Mouse (Mus musculus): ENCODE results near the gene Plvap. TPM values are rescaled to one million over a fixed set of nuclear protein-coding genes. Genes with fewer than 3 reads are reported as not detected.

Plvap gene
- total RNA-seq (2014; rRNA removed) (8.0 and 8.3 TPM in 2 replicates), polyA plus RNA-seq (2015; fragmentation: Nextera tagmentation; extraction: Ambion mirVana) (10.2 and 15.3 TPM in 2 replicates)

DNA sequence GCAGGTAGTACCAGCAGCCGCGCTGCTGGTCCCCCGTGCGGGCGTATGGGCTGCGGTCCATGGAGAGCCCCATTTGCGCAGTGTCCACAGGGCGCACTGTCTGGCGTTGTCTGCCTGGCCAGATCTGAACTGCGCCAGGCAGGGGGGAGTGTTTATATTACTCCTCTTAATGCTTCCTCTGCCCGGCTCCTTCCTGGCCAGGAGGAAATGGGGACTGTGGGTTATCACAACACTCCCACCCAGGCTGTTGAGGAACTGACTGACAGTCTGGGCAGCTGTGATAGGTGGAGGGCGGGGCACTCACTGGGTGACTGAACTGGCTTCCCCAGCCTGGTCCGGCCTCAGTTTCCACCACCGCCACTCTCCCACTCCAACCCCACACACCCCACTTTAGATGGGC lies at the start of gene Plvap:
TSS of gene Plvap (minus strand) at position 109 of the 400 bp plus-strand sequence.
- 0 out of 2 replicates have a peak, but pooled peaks cover 5% of the 10 kb centered on the region for H3K4me1 ChIP-seq (ENCODE audit: insufficient read depth, low read length)
- no peak for DNase-seq (ENCODE audit: low spot score)
- ATAC-seq: no peak
- no peak within 1 kb of the TSS for H3K9ac ChIP-seq (replicated peaks; ENCODE audit: low read length)
- no peak within 1 kb of the TSS for H3K27ac ChIP-seq
- no peak within 1 kb of the TSS for H3K4me2 ChIP-seq (ENCODE audit: low read depth, low read length)
- H3K9me3 ChIP-seq (ENCODE audit: low read length): no peaks in the 10 kb centered on the region
- H3K36me3 ChIP-seq (ENCODE audit: insufficient read depth, low read length): no peaks in the 10 kb centered on the region
- H3K27me3 ChIP-seq (ENCODE audit: insufficient read depth, low read length): peaks cover 20% of the 10 kb centered on the region
- WGBS: 69% methylated on average over 14 of the region's 14 CpGs
- H3K4me3 ChIP-seq (ENCODE audit: low read length): no peak within 1 kb of the TSS
- no peak for TF ChIP-seq CTCF (IDR thresholded peaks at IDR 0.05; ENCODE audit: low read depth)

DNA sequence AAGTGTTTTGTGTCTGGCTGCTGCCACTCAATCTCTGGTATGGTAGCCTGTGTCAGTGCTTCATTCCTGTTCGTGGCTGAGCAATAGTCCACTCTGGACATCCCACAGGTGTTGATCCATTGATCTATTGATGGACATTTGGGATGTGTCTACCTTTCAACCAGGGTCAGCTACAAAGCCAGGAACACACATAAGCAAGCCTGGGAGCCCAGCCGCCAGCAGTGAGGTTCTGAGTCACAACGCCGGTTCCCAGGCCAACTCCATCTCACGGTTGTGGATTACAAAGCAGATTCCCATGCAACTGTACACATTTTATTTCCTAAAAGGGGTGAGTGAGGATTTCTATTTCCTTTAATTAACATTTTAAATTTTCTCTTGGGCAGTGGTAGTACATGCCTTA lies 49.2 kb upstream of the Plvap start:
- H3K36me3 ChIP-seq (ENCODE audit: insufficient read depth, low read length): no peaks in the 10 kb centered on the region
- no peak for TF ChIP-seq CTCF (IDR thresholded peaks at IDR 0.05; ENCODE audit: low read depth)
- no peak overlapping the region for H3K4me2 ChIP-seq (ENCODE audit: low read depth, low read length)
- H3K27me3 ChIP-seq (ENCODE audit: insufficient read depth, low read length): peaks cover 60% of the 10 kb centered on the region
- no peak overlapping the region for H3K9ac ChIP-seq (replicated peaks; ENCODE audit: low read length)
- no peak overlapping the region for H3K4me3 ChIP-seq (ENCODE audit: low read length)
- 0 out of 2 replicates have a peak, but pooled peaks cover 2% of the 10 kb centered on the region for H3K4me1 ChIP-seq (ENCODE audit: insufficient read depth, low read length)
- no peak for ATAC-seq
- no peak for DNase-seq (ENCODE audit: low spot score)
- H3K9me3 ChIP-seq (ENCODE audit: low read length): no peaks in the 10 kb centered on the region
- 84% methylated on average over 5 of the region's 5 CpGs for WGBS
- H3K27ac ChIP-seq: no peak overlapping the region

DNA sequence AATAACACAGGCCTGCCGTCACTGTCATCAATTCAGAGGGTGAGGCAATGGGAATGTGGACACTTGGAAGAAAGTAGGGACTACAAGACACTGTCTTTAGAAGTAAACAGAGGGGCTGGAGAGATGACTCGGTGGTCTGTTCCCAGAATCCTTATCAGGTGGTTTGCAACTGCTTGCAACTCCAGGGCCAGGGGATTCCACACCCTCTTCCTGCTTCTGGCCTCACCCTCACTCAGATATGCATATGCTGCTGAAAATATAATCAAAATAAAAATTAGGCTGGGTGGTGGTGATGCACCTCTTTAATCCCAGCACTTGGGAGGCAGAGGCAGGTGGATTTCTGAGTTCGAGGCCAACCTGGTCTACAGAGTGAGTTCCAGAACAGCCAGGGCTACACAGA lies 48.5 kb upstream of the Plvap start:
- no peak overlapping the region for H3K4me3 ChIP-seq (ENCODE audit: low read length)
- 0 out of 2 replicates have a peak, but pooled peaks cover 2% of the 10 kb centered on the region for H3K4me1 ChIP-seq (ENCODE audit: insufficient read depth, low read length)
- ATAC-seq (no peak), DNase-seq (ENCODE audit: low spot score) (no peak)
- H3K4me2 ChIP-seq (ENCODE audit: low read depth, low read length): no peak overlapping the region
- no peak overlapping the region for H3K27ac ChIP-seq
- H3K9me3 ChIP-seq (ENCODE audit: low read length): no peaks in the 10 kb centered on the region
- no peaks in the 10 kb centered on the region for H3K36me3 ChIP-seq (ENCODE audit: insufficient read depth, low read length)
- peaks cover 61% of the 10 kb centered on the region for H3K27me3 ChIP-seq (ENCODE audit: insufficient read depth, low read length)
- WGBS: 80% methylated on average over 3 of the region's 3 CpGs
- no peak for TF ChIP-seq CTCF (IDR thresholded peaks at IDR 0.05; ENCODE audit: low read depth)
- H3K9ac ChIP-seq (replicated peaks; ENCODE audit: low read length): no peak overlapping the region

DNA sequence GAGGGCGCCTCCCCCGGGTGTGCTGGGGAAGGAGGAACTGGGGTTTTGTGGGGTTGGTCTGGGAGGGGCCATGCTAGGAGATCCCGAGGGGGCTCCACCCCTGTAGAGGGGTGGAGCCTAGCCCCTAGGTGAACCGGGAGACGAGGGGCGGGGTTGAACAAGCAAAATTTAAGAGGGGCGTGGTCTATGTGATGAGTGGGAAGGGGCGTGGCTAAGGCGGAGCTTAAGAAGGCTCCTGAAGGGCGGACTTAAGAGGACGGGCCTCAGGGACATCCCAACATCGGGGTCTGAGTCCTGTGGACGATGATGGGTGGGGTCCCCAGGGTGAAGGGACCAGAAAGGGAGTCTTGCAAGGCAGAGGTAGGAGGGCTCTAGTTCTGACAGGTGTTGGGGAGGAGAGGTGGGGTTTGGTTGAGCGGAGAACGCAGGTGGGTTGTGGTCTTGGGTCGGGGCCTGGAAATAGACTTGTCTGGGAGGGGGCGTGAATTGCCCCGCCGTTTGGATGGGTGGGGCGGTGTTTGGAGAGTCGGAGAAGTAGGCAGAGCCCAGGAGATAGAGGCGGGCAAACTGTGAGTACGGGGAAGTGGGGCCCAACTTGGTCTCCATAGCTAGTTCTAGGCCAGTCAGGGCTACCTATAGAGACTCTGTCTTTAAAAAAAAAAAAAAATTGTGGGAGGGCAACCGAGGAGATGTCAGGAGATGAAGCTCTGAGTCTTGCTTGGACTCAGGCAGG lies 47.6 kb upstream of the Plvap start:
- Histone ChIP-seq H3K27me3 (ENCODE audit: insufficient read depth, low read length) (peaks cover 61% of the 10 kb centered on the region), H3K27ac (no peak overlapping the region), H3K4me1 (ENCODE audit: insufficient read depth, low read length) (0 out of 2 replicates have a peak, but pooled peaks cover 2% of the 10 kb centered on the region), H3K4me2 (ENCODE audit: low read depth, low read length) (peak overlapping the region; percentile 49), H3K9me3 (ENCODE audit: low read length) (no peaks in the 10 kb centered on the region), H3K4me3 (ENCODE audit: low read length) (peak overlapping the region; percentile 18), H3K36me3 (ENCODE audit: insufficient read depth, low read length) (no peaks in the 10 kb centered on the region), H3K9ac (replicated peaks; ENCODE audit: low read length) (no peak overlapping the region)
- 3% methylated on average over 24 of the region's 24 CpGs for WGBS
- DNase-seq (ENCODE audit: low spot score) (peak; percentile 41), ATAC-seq (peak; percentile 30; the same call in 1 of the 2 replicates)
- TF ChIP-seq CTCF (IDR thresholded peaks at IDR 0.05; ENCODE audit: low read depth): no peak

DNA sequence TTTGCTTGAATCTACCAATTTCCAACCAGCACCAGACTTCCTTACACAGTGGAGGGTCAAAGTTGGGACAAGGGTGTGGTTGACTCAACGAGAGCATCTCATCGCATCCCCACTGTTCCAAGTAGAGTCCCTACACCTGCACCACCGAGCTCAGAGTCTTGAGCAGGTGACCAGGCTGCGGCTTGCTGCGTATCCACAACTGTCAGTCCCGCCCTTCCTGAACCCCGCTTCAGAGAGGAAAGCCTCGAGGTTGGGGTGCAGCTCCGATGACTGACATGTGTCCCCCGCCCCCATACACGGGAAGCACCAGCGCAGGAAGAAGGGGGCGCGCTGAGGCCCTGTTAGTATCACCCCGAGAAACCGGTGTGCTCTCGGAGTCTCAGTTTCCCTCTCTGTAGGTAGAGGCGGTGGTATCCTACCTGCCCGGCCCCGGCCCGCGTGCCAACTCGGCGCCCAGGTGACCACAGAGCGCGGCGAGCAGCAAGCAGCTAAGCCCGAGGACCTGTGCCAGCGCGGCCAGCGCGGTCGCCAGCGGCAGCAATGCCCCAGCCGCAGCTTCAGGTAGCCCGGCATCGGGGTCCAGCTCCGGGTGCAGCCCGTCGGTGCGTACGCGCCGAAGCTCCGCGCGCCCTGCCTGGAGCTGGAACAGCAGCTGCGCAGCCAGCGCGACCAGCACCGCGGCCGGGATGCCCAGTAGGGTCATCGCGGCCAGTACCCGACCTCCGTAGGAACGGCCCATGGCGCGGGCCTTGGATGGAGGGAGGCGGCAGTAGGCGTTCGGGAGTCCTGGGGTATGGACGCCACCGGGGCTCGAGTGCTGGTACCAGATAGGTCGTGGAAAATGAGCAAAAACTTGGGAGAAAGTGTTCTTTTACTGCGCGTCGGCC lies 46.8 kb upstream of the Plvap start, which contains the start of gene Tmem221:
TSS of gene Tmem221 (minus strand) at position 801 of the 887 bp plus-strand sequence.
- H3K27me3 ChIP-seq (ENCODE audit: insufficient read depth, low read length): peaks cover 61% of the 10 kb centered on the region
- no peaks in the 10 kb centered on the region for H3K36me3 ChIP-seq (ENCODE audit: insufficient read depth, low read length)
- H3K4me2 ChIP-seq (ENCODE audit: low read depth, low read length): peak within 1 kb of the TSS; percentile 49
- TF ChIP-seq CTCF (IDR thresholded peaks at IDR 0.05; ENCODE audit: low read depth): no peak
- 0 out of 2 replicates have a peak, but pooled peaks cover 2% of the 10 kb centered on the region for H3K4me1 ChIP-seq (ENCODE audit: insufficient read depth, low read length)
- no peaks in the 10 kb centered on the region for H3K9me3 ChIP-seq (ENCODE audit: low read length)
- H3K4me3 ChIP-seq (ENCODE audit: low read length): peak within 1 kb of the TSS; percentile 18
- H3K27ac ChIP-seq: no peak within 1 kb of the TSS
- ATAC-seq: no peak
- no peak within 1 kb of the TSS for H3K9ac ChIP-seq (replicated peaks; ENCODE audit: low read length)
- WGBS: 5% methylated on average over 70 of the region's 70 CpGs
- no peak for DNase-seq (ENCODE audit: low spot score)

DNA sequence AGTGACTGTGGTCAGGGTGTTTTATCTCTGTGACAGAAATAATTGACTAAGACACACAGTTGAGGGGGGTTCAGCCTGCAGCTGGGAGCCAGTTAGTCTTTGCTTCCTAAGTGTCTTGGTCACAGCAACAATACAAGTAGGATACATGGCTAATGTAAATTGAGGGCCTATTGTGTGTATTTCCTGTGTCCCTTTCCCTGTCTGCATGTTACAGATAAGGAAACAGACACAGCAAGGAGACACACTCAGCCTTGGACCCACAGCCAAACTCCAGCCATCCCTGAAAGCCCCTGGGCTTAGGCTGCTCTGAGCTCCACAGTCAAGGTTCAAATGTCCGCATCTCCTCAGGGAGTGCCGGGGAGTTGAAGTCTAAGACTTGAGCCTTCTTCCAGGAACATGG lies 43.1 kb upstream of the Plvap start:
- Histone ChIP-seq H3K4me3 (ENCODE audit: low read length) (no peak overlapping the region), H3K36me3 (ENCODE audit: insufficient read depth, low read length) (no peaks in the 10 kb centered on the region), H3K9me3 (ENCODE audit: low read length) (no peaks in the 10 kb centered on the region), H3K4me2 (ENCODE audit: low read depth, low read length) (no peak overlapping the region), H3K27me3 (ENCODE audit: insufficient read depth, low read length) (peaks cover 37% of the 10 kb centered on the region), H3K9ac (replicated peaks; ENCODE audit: low read length) (no peak overlapping the region), H3K27ac (no peak overlapping the region), H3K4me1 (ENCODE audit: insufficient read depth, low read length) (no peaks in the 10 kb centered on the region)
- ATAC-seq (no peak), DNase-seq (ENCODE audit: low spot score) (no peak)
- WGBS: 92% methylated on average over 2 of the region's 2 CpGs
- TF ChIP-seq CTCF (IDR thresholded peaks at IDR 0.05; ENCODE audit: low read depth): no peak
